Mouse (Mus musculus) C2C12 (cell line): ENCODE measurements around the gene Ski.

Experiments used
- CTCF ChIP-seq: IDR thresholded peaks from one replicate; pipeline ENCODE4 v1.5.1; 2011; ENCODE audit not compliant: control insufficient read depth, insufficient read depth, insufficient read length
- MYOG ChIP-seq: IDR thresholded peaks from one replicate; pipeline ENCODE4 v1.6.1; 2011; ENCODE audit not compliant: control insufficient read depth, insufficient read length; ENCODE audit errors: extremely low read depth

DNA sequence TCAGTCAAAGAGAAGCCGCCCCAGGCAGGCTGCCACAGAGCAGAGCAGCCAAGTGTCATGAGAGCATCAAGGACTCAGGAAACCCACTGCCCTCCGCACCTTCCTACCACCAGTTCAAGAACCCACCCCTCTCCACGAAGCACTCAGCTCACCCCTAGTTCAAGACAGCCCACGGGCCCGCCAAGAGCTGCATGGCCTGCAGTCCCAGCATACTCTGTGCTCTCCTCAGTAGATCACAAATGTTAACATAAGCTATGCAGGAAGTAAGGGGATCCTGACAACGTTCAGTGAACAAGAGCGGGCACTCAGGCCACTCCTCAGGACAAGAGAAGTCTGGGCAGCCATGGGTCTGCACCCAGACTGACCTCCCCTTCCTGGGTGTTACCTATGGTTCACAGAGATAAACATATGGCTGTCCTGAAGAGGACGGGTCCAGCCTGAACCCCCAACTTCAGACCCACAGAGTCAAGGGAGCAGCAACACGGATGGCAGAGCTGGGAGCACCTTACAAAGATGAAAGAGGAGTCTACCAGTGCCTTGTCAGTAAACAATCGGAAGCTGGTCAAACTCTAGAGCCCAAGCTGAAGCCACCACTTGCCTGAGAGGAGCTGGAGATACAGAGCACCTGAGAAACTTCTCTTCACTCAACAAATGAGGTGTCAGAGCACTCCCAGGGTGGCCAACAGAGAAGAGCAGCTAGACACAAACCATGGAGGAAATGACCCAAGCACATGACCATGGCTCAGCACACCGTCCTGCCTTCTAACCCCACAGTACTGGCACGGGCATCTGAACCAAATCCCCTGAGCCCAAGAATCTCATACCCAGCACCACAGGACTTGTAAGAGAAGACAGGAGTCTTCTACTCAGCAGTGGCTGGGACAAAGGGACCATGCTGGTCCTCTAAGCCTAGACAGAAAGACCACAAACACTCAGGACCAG is 2.9 kb downstream of the Ski start:
- no peak for TF ChIP-seq CTCF
- no peak for TF ChIP-seq MYOG
